Mouse (Mus musculus) erythroblast, embryonic 14.5 days (primary cell): Measurements from ENCODE around the gene Olfr419. TPM values are rescaled to one million over a fixed set of nuclear protein-coding genes. Genes with fewer than 3 reads are reported as not detected.

Source experiments
- H3K27me3 ChIP-seq: 2 replicates; pipeline ENCODE4 v1.6.1; 2012; ENCODE audit warnings: inconsistent platforms; ENCODE audit not compliant: control insufficient read depth
- H3K36me3 ChIP-seq: 2 replicates; pipeline ENCODE4 v1.6.1; 2012; ENCODE audit warnings: mild to moderate bottlenecking, inconsistent platforms; ENCODE audit not compliant: control insufficient read depth
- H3K4me1 ChIP-seq: 2 replicates; pipeline ENCODE4 v1.6.1; 2012; ENCODE audit warnings: inconsistent platforms; ENCODE audit not compliant: control insufficient read depth
- H3K4me3 ChIP-seq: replicated peaks from 2 replicates; pipeline ENCODE3; 2012; ENCODE audit warnings: moderate library complexity, mild to moderate bottlenecking, inconsistent platforms
- H3K9me3 ChIP-seq: 2 replicates; pipeline ENCODE4 v1.6.1; 2012; ENCODE audit warnings: low read length, inconsistent platforms, mixed read lengths; ENCODE audit not compliant: control insufficient read depth
- GATA1 ChIP-seq: IDR thresholded peaks from 2 replicates; pipeline ENCODE4 v1.6.1; 2012; ENCODE audit warnings: low read length, inconsistent platforms, mixed read lengths
- TAL1 ChIP-seq: IDR thresholded peaks from 3 replicates; pipeline ENCODE4 v1.6.1; 2012; ENCODE audit warnings: low read length, inconsistent platforms, mixed read lengths
- polyA plus RNA-seq: library from polyadenylated mRNA; stranded (reverse); fragments of >175 nt; gene quantifications from 2 replicates; pipeline ENCODE4 v1.2.3, GENCODE M21; 2012

The Olfr419 gene
- polyA plus RNA-seq, 1 experiment, result not detected

GRCm38 (mm10) chr1:174215270-174216038, 36.4 kb downstream of the Olfr419 start:
- Histone ChIP-seq H3K4me3 (no peak overlapping the region), H3K9me3 (no peaks in the 10 kb centered on the region), H3K36me3 (peaks cover 99% of the 10 kb centered on the region), H3K4me1 (no peaks in the 10 kb centered on the region), H3K27me3 (no peaks in the 10 kb centered on the region)
- TF ChIP-seq GATA1 (no peak), TAL1 (no peak)

- no peak for TF ChIP-seq GATA1
- TF ChIP-seq TAL1, result no peak
- H3K4me3 ChIP-seq, result no peak overlapping the region
- no peaks in the 10 kb centered on the region for H3K27me3 ChIP-seq
- no peaks in the 10 kb centered on the region for H3K4me1 ChIP-seq
- peaks cover 99% of the 10 kb centered on the region for H3K36me3 ChIP-seq
- H3K9me3 ChIP-seq, result no peaks in the 10 kb centered on the region
Observed at GRCm38 (mm10) chr1:174212286-174212685, 39.6 kb downstream of the Olfr419 start.

GRCm38 (mm10) chr1:174204699-174205098, 47.2 kb downstream of the Olfr419 start:
- H3K36me3 ChIP-seq, result peaks cover 90% of the 10 kb centered on the region
- H3K27me3 ChIP-seq, result no peaks in the 10 kb centered on the region
- no peak overlapping the region for H3K4me3 ChIP-seq
- H3K4me1 ChIP-seq, result no peaks in the 10 kb centered on the region
- TF ChIP-seq GATA1 (no peak), TAL1 (no peak)
- peaks cover 8% of the 10 kb centered on the region for H3K9me3 ChIP-seq

Other genes starting within 250 kb of the Olfr419 start
- not detected in 2 replicates for gene Ifi205, start 220.3 kb downstream of the Olfr419 start, polyA plus RNA-seq
- gene Olfr433, start 211.4 kb downstream of the Olfr419 start, polyA plus RNA-seq, result not detected in 2 replicates
- gene Olfr432, start 202.9 kb downstream of the Olfr419 start, polyA plus RNA-seq, result not detected in 2 replicates
- not detected in 2 replicates for gene Olfr430, start 185.5 kb downstream of the Olfr419 start, polyA plus RNA-seq
- gene Olfr429, start 167.7 kb downstream of the Olfr419 start, polyA plus RNA-seq, result not detected in 2 replicates
- not detected in 2 replicates for gene Olfr427, start 155.2 kb downstream of the Olfr419 start, polyA plus RNA-seq
- not detected in 2 replicates for gene Olfr231, start 130.9 kb downstream of the Olfr419 start, polyA plus RNA-seq
- gene Olfr424, start 120.5 kb downstream of the Olfr419 start, polyA plus RNA-seq, result not detected in 2 replicates
- not detected in 2 replicates for gene Olfr420, start 96.4 kb downstream of the Olfr419 start, polyA plus RNA-seq
- 3.5 and 4.1 TPM in 2 replicates for gene Spta1, start 79.3 kb downstream of the Olfr419 start, polyA plus RNA-seq
- gene Mptx1, start 78.5 kb upstream of the Olfr419 start, polyA plus RNA-seq, result not detected in 2 replicates
- 0.01 TPM in 1 of 2 replicates, not detected in the other for gene Olfr417, start 113.1 kb upstream of the Olfr419 start, polyA plus RNA-seq
- not detected in 2 replicates for gene Olfr248, start 139.0 kb upstream of the Olfr419 start, polyA plus RNA-seq
- gene Olfr414, start 172.0 kb upstream of the Olfr419 start, polyA plus RNA-seq, result not detected in 2 replicates
- not detected in 2 replicates for gene Olfr220, start 190.0 kb upstream of the Olfr419 start, polyA plus RNA-seq
- 0.02 TPM in 1 of 2 replicates, not detected in the other for gene Fmn2, start 249.8 kb upstream of the Olfr419 start, polyA plus RNA-seq